Mouse (Mus musculus): Measurements from ENCODE around the gene Gm3045. TPM values are rescaled to one million over a fixed set of nuclear protein-coding genes. Genes with fewer than 3 reads are reported as not detected.

Gm3045 gene
- polyA plus RNA-seq, 1 experiment from 2014 or later, result not detected

- no peak overlapping the region for H3K4me2 ChIP-seq
- 45% methylated on average over 7 of the region's 7 CpGs for WGBS (ENCODE audit: insufficient replicate concordance)
- no peak overlapping the region for H3K9ac ChIP-seq
- no peaks in the 10 kb centered on the region for H3K36me3 ChIP-seq
- ATAC-seq (ENCODE audit: low read depth), result no peak
- DNase-seq, result no peak
- peaks cover 20% of the 10 kb centered on the region for H3K27me3 ChIP-seq
- H3K4me1 ChIP-seq (replicated peaks), result no peaks in the 10 kb centered on the region
- no peak overlapping the region for H3K27ac ChIP-seq
- no peak overlapping the region for H3K4me3 ChIP-seq (replicated peaks)
- H3K9me3 ChIP-seq (replicated peaks), result no peaks in the 10 kb centered on the region
Observed at GRCm38 (mm10) chr13:56443411-56443810, 17.0 kb downstream of the Gm3045 start.

GRCm38 (mm10) chr13:56444112-56444511 lies 17.7 kb downstream of the Gm3045 start:
- Histone ChIP-seq H3K4me3 (replicated peaks) (no peak overlapping the region), H3K4me1 (replicated peaks) (no peaks in the 10 kb centered on the region), H3K27ac (no peak overlapping the region), H3K27me3 (peaks cover 13% of the 10 kb centered on the region), H3K9me3 (replicated peaks) (no peaks in the 10 kb centered on the region), H3K9ac (no peak overlapping the region), H3K4me2 (no peak overlapping the region), H3K36me3 (no peaks in the 10 kb centered on the region)
- 62% methylated on average over 3 of the region's 3 CpGs for WGBS (ENCODE audit: insufficient replicate concordance)
- DNase-seq, result no peak
- no peak for ATAC-seq (ENCODE audit: low read depth)

GRCm38 (mm10) chr13:56444996-56445395 lies 18.6 kb downstream of the Gm3045 start:
- H3K4me2 ChIP-seq, result no peak overlapping the region
- peaks cover 4% of the 10 kb centered on the region for H3K27me3 ChIP-seq
- no peak for DNase-seq
- ATAC-seq (ENCODE audit: low read depth), result no peak
- WGBS (ENCODE audit: insufficient replicate concordance), result 68% methylated on average over 6 of the region's 6 CpGs
- H3K9me3 ChIP-seq (replicated peaks), result no peaks in the 10 kb centered on the region
- no peak overlapping the region for H3K9ac ChIP-seq
- H3K4me3 ChIP-seq (replicated peaks), result no peak overlapping the region
- no peaks in the 10 kb centered on the region for H3K36me3 ChIP-seq
- no peak overlapping the region for H3K27ac ChIP-seq
- H3K4me1 ChIP-seq (replicated peaks), result no peaks in the 10 kb centered on the region

GRCm38 (mm10) chr13:56449239-56450030 lies 23.0 kb downstream of the Gm3045 start:
- Histone ChIP-seq H3K9ac (no peak overlapping the region), H3K27ac (no peak overlapping the region), H3K36me3 (no peaks in the 10 kb centered on the region), H3K4me2 (no peak overlapping the region), H3K4me3 (replicated peaks) (no peak overlapping the region), H3K27me3 (no peaks in the 10 kb centered on the region), H3K9me3 (replicated peaks) (no peaks in the 10 kb centered on the region), H3K4me1 (replicated peaks) (no peaks in the 10 kb centered on the region)
- DNase-seq (no peak), ATAC-seq (ENCODE audit: low read depth) (no peak)
- WGBS (ENCODE audit: insufficient replicate concordance), result 60% methylated on average over 10 of the region's 10 CpGs

GRCm38 (mm10) chr13:56450035-56450434 lies 23.6 kb downstream of the Gm3045 start:
- Histone ChIP-seq H3K9me3 (replicated peaks) (no peaks in the 10 kb centered on the region), H3K4me1 (replicated peaks) (no peaks in the 10 kb centered on the region), H3K36me3 (no peaks in the 10 kb centered on the region), H3K9ac (no peak overlapping the region), H3K4me3 (replicated peaks) (no peak overlapping the region), H3K27me3 (no peaks in the 10 kb centered on the region), H3K27ac (no peak overlapping the region), H3K4me2 (no peak overlapping the region)
- ATAC-seq (ENCODE audit: low read depth) (no peak), DNase-seq (no peak)
- WGBS (ENCODE audit: insufficient replicate concordance), result 64% methylated on average over 8 of the region's 8 CpGs

- Histone ChIP-seq H3K4me3 (replicated peaks) (no peak overlapping the region), H3K4me2 (0 out of 2 replicates have a peak overlapping the region, but pooled peaks have one; percentile 2), H3K36me3 (no peaks in the 10 kb centered on the region), H3K27ac (no peak overlapping the region), H3K4me1 (replicated peaks) (no peaks in the 10 kb centered on the region), H3K9ac (no peak overlapping the region), H3K9me3 (replicated peaks) (no peaks in the 10 kb centered on the region), H3K27me3 (no peaks in the 10 kb centered on the region)
- no peak for ATAC-seq (ENCODE audit: low read depth)
- DNase-seq, result no peak
- 49% methylated on average over 9 of the region's 9 CpGs for WGBS (ENCODE audit: insufficient replicate concordance)
Observed at GRCm38 (mm10) chr13:56458001-56458400, 31.6 kb downstream of the Gm3045 start.

GRCm38 (mm10) chr13:56461460-56461859 lies 35.1 kb downstream of the Gm3045 start:
- no peak for DNase-seq

GRCm38 (mm10) chr13:56462791-56463190 lies 36.4 kb downstream of the Gm3045 start:
- no peaks in the 10 kb centered on the region for H3K36me3 ChIP-seq
- no peak overlapping the region for H3K4me2 ChIP-seq
- H3K9me3 ChIP-seq (replicated peaks), result no peaks in the 10 kb centered on the region
- H3K27me3 ChIP-seq, result no peaks in the 10 kb centered on the region
- H3K4me3 ChIP-seq (replicated peaks), result no peak overlapping the region
- DNase-seq (no peak), ATAC-seq (ENCODE audit: low read depth) (no peak)
- no peaks in the 10 kb centered on the region for H3K4me1 ChIP-seq (replicated peaks)
- H3K9ac ChIP-seq, result no peak overlapping the region
- 78% methylated on average over 4 of the region's 4 CpGs for WGBS (ENCODE audit: insufficient replicate concordance)
- H3K27ac ChIP-seq, result no peak overlapping the region

More at GRCm38 (mm10) chr13:56461460-56461859, 35.1 kb downstream of the Gm3045 start:
- Histone ChIP-seq H3K4me1 (replicated peaks) (no peaks in the 10 kb centered on the region), H3K27ac (no peak overlapping the region), H3K36me3 (no peaks in the 10 kb centered on the region), H3K4me2 (no peak overlapping the region), H3K27me3 (no peaks in the 10 kb centered on the region), H3K9me3 (replicated peaks) (no peaks in the 10 kb centered on the region), H3K4me3 (replicated peaks) (no peak overlapping the region), H3K9ac (no peak overlapping the region)
- no peak for ATAC-seq (ENCODE audit: low read depth)
- WGBS (ENCODE audit: insufficient replicate concordance), result 44% methylated on average over 4 of the region's 4 CpGs

GRCm38 (mm10) chr13:56463261-56463660 lies 36.9 kb downstream of the Gm3045 start:
- Histone ChIP-seq H3K27ac (no peak overlapping the region), H3K9me3 (replicated peaks) (no peaks in the 10 kb centered on the region), H3K4me1 (replicated peaks) (no peaks in the 10 kb centered on the region), H3K4me3 (replicated peaks) (no peak overlapping the region), H3K4me2 (no peak overlapping the region), H3K9ac (no peak overlapping the region), H3K27me3 (no peaks in the 10 kb centered on the region), H3K36me3 (no peaks in the 10 kb centered on the region)
- ATAC-seq (ENCODE audit: low read depth) (no peak), DNase-seq (no peak)
- 66% methylated on average over 7 of the region's 7 CpGs for WGBS (ENCODE audit: insufficient replicate concordance)

GRCm38 (mm10) chr13:56463750-56464149 lies 37.4 kb downstream of the Gm3045 start:
- Histone ChIP-seq H3K9me3 (replicated peaks) (no peaks in the 10 kb centered on the region), H3K4me3 (replicated peaks) (no peak overlapping the region), H3K36me3 (no peaks in the 10 kb centered on the region), H3K27ac (no peak overlapping the region), H3K27me3 (no peaks in the 10 kb centered on the region), H3K9ac (no peak overlapping the region), H3K4me1 (replicated peaks) (no peaks in the 10 kb centered on the region), H3K4me2 (no peak overlapping the region)
- ATAC-seq (ENCODE audit: low read depth), result no peak
- DNase-seq, result no peak
- WGBS (ENCODE audit: insufficient replicate concordance), result 60% methylated on average over 6 of the region's 6 CpGs

GRCm38 (mm10) chr13:56467786-56468185 lies 41.4 kb downstream of the Gm3045 start:
- no peak overlapping the region for H3K4me2 ChIP-seq
- no peak overlapping the region for H3K9ac ChIP-seq
- 78% methylated on average over 7 of the region's 7 CpGs for WGBS (ENCODE audit: insufficient replicate concordance)
- no peaks in the 10 kb centered on the region for H3K36me3 ChIP-seq
- H3K4me1 ChIP-seq (replicated peaks), result no peaks in the 10 kb centered on the region
- H3K4me3 ChIP-seq (replicated peaks), result no peak overlapping the region
- no peak for ATAC-seq (ENCODE audit: low read depth)
- no peak overlapping the region for H3K27ac ChIP-seq
- H3K27me3 ChIP-seq, result no peaks in the 10 kb centered on the region
- no peak for DNase-seq
- H3K9me3 ChIP-seq (replicated peaks), result no peaks in the 10 kb centered on the region

- H3K27me3 ChIP-seq, result no peaks in the 10 kb centered on the region
- H3K9me3 ChIP-seq (replicated peaks), result no peaks in the 10 kb centered on the region
- no peak for DNase-seq
- H3K9ac ChIP-seq, result no peak overlapping the region
- H3K4me2 ChIP-seq, result no peak overlapping the region
- no peak overlapping the region for H3K27ac ChIP-seq
- 70% methylated on average over 4 of the region's 4 CpGs for WGBS (ENCODE audit: insufficient replicate concordance)
- no peaks in the 10 kb centered on the region for H3K4me1 ChIP-seq (replicated peaks)
- no peak overlapping the region for H3K4me3 ChIP-seq (replicated peaks)
- no peak for ATAC-seq (ENCODE audit: low read depth)
- no peaks in the 10 kb centered on the region for H3K36me3 ChIP-seq
Observed at GRCm38 (mm10) chr13:56468536-56468935, 42.1 kb downstream of the Gm3045 start.
